Mouse (Mus musculus) ES-Bruce4 (cell line): ENCODE measurements around the gene Krtap28-10.

ENCODE experiments used
- CTCF ChIP-seq: IDR thresholded peaks from one replicate; pipeline ENCODE4 v1.8.1; 2011; ENCODE audit warnings: low read depth, low read length
- EP300 ChIP-seq: IDR thresholded peaks from 2 replicates; pipeline ENCODE4 v1.6.1; 2011; ENCODE audit warnings: low read depth, low read length; ENCODE audit not compliant: insufficient read depth
- POLR2A ChIP-seq: IDR thresholded peaks from one replicate; pipeline ENCODE4 v1.8.1; 2011; ENCODE audit warnings: low read length; ENCODE audit not compliant: insufficient read depth

GRCm38 (mm10) chr1:83042380-83042779 lies at the start of gene Krtap28-10:
- TF ChIP-seq EP300 (no peak), CTCF (no peak), POLR2A (no peak)
